Comparison of ENCODE assay signal across 13 mouse cellular contexts in genomic region chr2:18686826-18687519, GRCm38 (mm10). TPM values are rescaled to one million over a fixed set of nuclear protein-coding genes. Genes with fewer than 3 reads are reported as not detected.
"Had no signal": no experiment of that assay in that cellular context is flagged by ENCODE, and none has a peak within 500 bp of the region (broad histone marks: within the 10 kb centered on the region; RNA-seq: fewer than 3 reads in every experiment).

No protein-coding gene starts in this region.

- H3K4me3 ChIP-seq: left cerebral cortex, adult 2 months; limb, embryonic 13.5 days had no signal

- H3K9ac ChIP-seq: limb, embryonic 13.5 days; liver, embryonic 14.5 days had no signal

- H3K4me2 ChIP-seq: limb, embryonic 13.5 days had no signal

- H3K9me3 ChIP-seq: limb, embryonic 13.5 days had no signal

- DNase-seq: kidney, postnatal 25 days; lung, adult 18-20 months; right cerebral cortex, adult 18-20 months; right cerebral cortex, postnatal 25 days; thymus, postnatal 36 days had no signal

- H3K27ac ChIP-seq: left cerebral cortex, adult 2 months; limb, embryonic 13.5 days; liver, embryonic 14.5 days had no signal

RNA-seq across cellular contexts. Expression of gene Spag6, which starts 6.9 kb away (rescaled TPM):
- total RNA-seq: liver, adult 2 months; megakaryocyte-erythroid progenitor cell, adult 5-6 weeks had no signal
- polyA plus RNA-seq: kidney, embryonic 16.5 days; limb, embryonic 13.5 days; liver, adult 2 months; liver, embryonic 14.5 days; neural tube, embryonic 14.5 days; thymus, postnatal 0 days had no signal
